Mouse (Mus musculus) forebrain, postnatal 0 days (tissue): Measurements from ENCODE around the gene Stox1. TPM values are rescaled to one million over a fixed set of nuclear protein-coding genes. Genes with fewer than 3 reads are reported as not detected.
"Not testable (repeated sequence)": the region's sequence is repeated elsewhere in the genome, so short reads cannot be mapped to it uniquely, and the experiment has no call there.

Experiments used
- ATAC-seq: fragments of 200-750 bp; cut with Nextera tagmentation; 2 replicates; pipeline ENCODE4 v1.8.0; 2017; ENCODE audit warnings: mild to moderate bottlenecking, moderate library complexity
- DNase-seq: peaks from one replicate; pipeline ENCODE4 v3.0.0-alpha.2; 2015
- H3K27ac ChIP-seq: fragments of 300-500 bp; sonication (generic); 2 replicates; pipeline ENCODE4 v1.5.1; 2014; ENCODE audit warnings: low read depth, mild to moderate bottlenecking, antibody characterized with exemption, low read length, moderate library complexity, mixed read lengths
- H3K27me3 ChIP-seq: fragments of 300-500 bp; sonication (generic); 2 replicates; pipeline ENCODE4 v1.6.1; 2014; ENCODE audit warnings: mild to moderate bottlenecking, low read length, mixed read lengths; ENCODE audit not compliant: insufficient read depth
- H3K36me3 ChIP-seq: fragments of 300-500 bp; sonication (generic); 2 replicates; pipeline ENCODE4 v1.6.1; 2014; ENCODE audit warnings: mild to moderate bottlenecking, moderate library complexity; ENCODE audit not compliant: insufficient read depth
- H3K4me1 ChIP-seq: fragments of 300-500 bp; sonication (generic); 2 replicates; pipeline ENCODE4 v1.6.1; 2014; ENCODE audit warnings: antibody characterized with exemption; ENCODE audit not compliant: insufficient read depth
- H3K4me2 ChIP-seq: fragments of 300-500 bp; sonication (generic); 2 replicates; pipeline ENCODE4 v1.6.1; 2014; ENCODE audit warnings: low read depth, mild to moderate bottlenecking, moderate library complexity
- H3K4me3 ChIP-seq: fragments of 300-500 bp; sonication (generic); 2 replicates; pipeline ENCODE4 v1.5.1; 2014; ENCODE audit warnings: low read depth, low read length, mixed read lengths
- H3K9ac ChIP-seq: fragments of 300-500 bp; sonication (generic); 2 replicates; pipeline ENCODE4 v1.6.1; 2014; ENCODE audit warnings: mild to moderate bottlenecking
- H3K9me3 ChIP-seq: fragments of 300-500 bp; sonication (generic); 2 replicates; pipeline ENCODE4 v1.6.1; 2016; ENCODE audit warnings: low read length
- CTCF ChIP-seq: sonication (generic); IDR thresholded peaks from 2 replicates; pipeline ENCODE4 v1.5.1; 2016; ENCODE audit warnings: antibody characterized with exemption, control low read depth, low read depth
- WGBS: fragments of 180-500 bp; shearing (Covaris S2); extraction: QIAGEN DNeasy Blood & Tissue Kit; methylation state at CpG from one replicate; pipeline ENCODE4 v1.1.7; 2014; 5-methylcytosine and 5-hydroxymethylcytosine counted together
- polyA plus RNA-seq: library from polyadenylated mRNA; unstranded; fragments of >200 nt; fragmentation: Nextera tagmentation; extraction: Ambion mirVana; gene quantifications from 2 replicates; pipeline ENCODE4 v1.2.1, GENCODE M21; 2015
- total RNA-seq: library from RNA; depleted of rRNA; stranded (reverse); fragments of >200 nt; gene quantifications from 2 replicates; pipeline ENCODE4 v1.2.3, GENCODE M21; 2014

Stox1 gene
- total and polyA plus RNA-seq, 2 experiments from 2014 or later: 6.1 to 6.9 TPM

DNA sequence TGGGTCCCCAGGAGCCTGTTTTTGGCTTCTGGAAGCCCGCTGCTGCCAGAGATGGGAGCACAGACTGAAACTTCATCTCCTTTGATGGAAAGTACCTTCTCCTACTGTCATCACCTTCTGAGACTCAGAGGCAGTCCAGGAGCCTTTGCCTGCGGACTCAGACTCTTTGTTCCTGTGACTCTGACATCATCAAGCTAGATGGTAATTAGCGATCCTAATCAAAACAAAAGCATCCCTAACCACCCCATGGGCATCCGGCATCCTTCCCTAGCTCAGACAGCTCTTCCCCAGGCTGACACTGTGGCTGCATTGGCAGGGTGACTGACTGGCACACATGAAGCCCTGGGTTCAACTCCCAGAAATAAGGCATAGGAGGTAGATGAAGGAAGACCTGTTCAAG is 3.2 kb downstream of the Stox1 start:
- 10% methylated on average over 4 of the region's 4 CpGs for WGBS
- no peaks in the 10 kb centered on the region for H3K9me3 ChIP-seq
- no peak overlapping the region for H3K27ac ChIP-seq
- H3K9ac ChIP-seq: no peak overlapping the region
- H3K36me3 ChIP-seq: no peaks in the 10 kb centered on the region
- no peak overlapping the region for H3K4me3 ChIP-seq
- DNase-seq: no peak
- TF ChIP-seq CTCF: no peak
- H3K4me2 ChIP-seq: no peak overlapping the region
- peaks cover 3% of the 10 kb centered on the region; the same call in 1 of the 2 replicates for H3K4me1 ChIP-seq
- no peaks in the 10 kb centered on the region for H3K27me3 ChIP-seq
- no peak for ATAC-seq

GRCm38 (mm10) chr10:62720574-62720973 is 5.4 kb downstream of the Stox1 start:
- not testable (repeated sequence) for H3K27ac ChIP-seq, H3K9ac ChIP-seq, H3K27me3 ChIP-seq, H3K4me2 ChIP-seq, H3K9me3 ChIP-seq, H3K36me3 ChIP-seq, H3K4me1 ChIP-seq, DNase-seq, H3K4me3 ChIP-seq, ATAC-seq
- WGBS: 93% methylated on average over 7 of the region's 8 CpGs

- no peaks in the 10 kb centered on the region for H3K4me1 ChIP-seq
- TF ChIP-seq CTCF: no peak
- no peak overlapping the region for H3K9ac ChIP-seq
- no peak for DNase-seq
- no peak overlapping the region for H3K4me2 ChIP-seq
- no peaks in the 10 kb centered on the region for H3K27me3 ChIP-seq
- no peaks in the 10 kb centered on the region for H3K9me3 ChIP-seq
- ATAC-seq: no peak
- no peak overlapping the region for H3K4me3 ChIP-seq
- 88% methylated on average over 10 of the region's 10 CpGs for WGBS
- H3K36me3 ChIP-seq: no peaks in the 10 kb centered on the region
- H3K27ac ChIP-seq: no peak overlapping the region
Observed at GRCm38 (mm10) chr10:62713457-62713856, 12.5 kb downstream of the Stox1 start.

- Histone ChIP-seq H3K36me3 (no peaks in the 10 kb centered on the region), H3K4me3 (no peak overlapping the region), H3K9me3 (no peaks in the 10 kb centered on the region), H3K27me3 (no peaks in the 10 kb centered on the region), H3K4me2 (no peak overlapping the region), H3K27ac (no peak overlapping the region), H3K9ac (no peak overlapping the region), H3K4me1 (no peaks in the 10 kb centered on the region)
- 81% methylated on average over 4 of the region's 4 CpGs for WGBS
- DNase-seq (no peak), ATAC-seq (no peak)
- no peak for TF ChIP-seq CTCF
Observed at GRCm38 (mm10) chr10:62703579-62703978, 22.3 kb downstream of the Stox1 start.

GRCm38 (mm10) chr10:62702436-62702835 is 23.5 kb downstream of the Stox1 start:
- no peak overlapping the region for H3K4me3 ChIP-seq
- TF ChIP-seq CTCF: no peak
- no peaks in the 10 kb centered on the region for H3K27me3 ChIP-seq
- ATAC-seq: no peak
- WGBS: 87% methylated on average over 4 of the region's 4 CpGs
- H3K36me3 ChIP-seq: no peaks in the 10 kb centered on the region
- H3K4me1 ChIP-seq: no peaks in the 10 kb centered on the region
- H3K9ac ChIP-seq: no peak overlapping the region
- H3K4me2 ChIP-seq: no peak overlapping the region
- H3K9me3 ChIP-seq: no peaks in the 10 kb centered on the region
- no peak for DNase-seq
- no peak overlapping the region for H3K27ac ChIP-seq

DNA sequence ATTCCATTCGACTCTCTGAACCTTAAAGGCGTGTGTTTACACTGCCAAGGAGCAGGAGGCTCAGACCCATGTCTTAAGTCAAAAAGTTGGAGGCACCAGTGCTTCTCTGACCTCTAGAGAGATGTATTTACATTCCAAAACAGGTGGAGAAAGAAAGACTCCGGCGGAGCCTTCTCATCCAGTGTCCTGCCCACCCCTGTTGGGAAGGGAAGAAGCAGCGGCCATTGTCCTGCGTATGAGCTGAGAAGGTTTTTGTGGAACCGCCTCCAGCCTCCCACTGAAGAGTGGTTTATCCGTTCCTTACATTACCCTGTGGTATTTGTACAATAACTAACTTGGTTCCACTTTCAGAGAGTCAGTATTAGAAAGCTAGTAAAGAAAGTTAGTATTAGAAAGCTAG is 33.2 kb downstream of the Stox1 start:
- DNase-seq (no peak), ATAC-seq (no peak)
- H3K27me3 ChIP-seq: no peaks in the 10 kb centered on the region
- H3K9me3 ChIP-seq: no peaks in the 10 kb centered on the region
- TF ChIP-seq CTCF: no peak
- no peaks in the 10 kb centered on the region for H3K4me1 ChIP-seq
- no peak overlapping the region for H3K27ac ChIP-seq
- H3K4me3 ChIP-seq: no peak overlapping the region
- no peak overlapping the region for H3K9ac ChIP-seq
- H3K4me2 ChIP-seq: no peak overlapping the region
- WGBS: 70% methylated on average over 8 of the region's 8 CpGs
- no peaks in the 10 kb centered on the region for H3K36me3 ChIP-seq

GRCm38 (mm10) chr10:62692244-62692643 is 33.7 kb downstream of the Stox1 start:
- WGBS: 79% methylated on average over 3 of the region's 3 CpGs
- H3K4me1 ChIP-seq: no peaks in the 10 kb centered on the region
- no peaks in the 10 kb centered on the region for H3K9me3 ChIP-seq
- no peaks in the 10 kb centered on the region for H3K27me3 ChIP-seq
- H3K4me2 ChIP-seq: no peak overlapping the region
- H3K36me3 ChIP-seq: no peaks in the 10 kb centered on the region
- DNase-seq (no peak), ATAC-seq (no peak)
- TF ChIP-seq CTCF: no peak
- H3K27ac ChIP-seq: no peak overlapping the region
- no peak overlapping the region for H3K9ac ChIP-seq
- H3K4me3 ChIP-seq: no peak overlapping the region
